Mouse (Mus musculus) left cerebral cortex, postnatal 25 days (tissue): ENCODE results near the gene Araf. TPM values are rescaled to one million over a fixed set of nuclear protein-coding genes. Genes with fewer than 3 reads are reported as not detected.
A peak's percentile ranks its signal among the peaks of the same experiment; 100 is the strongest.

ENCODE experiments used
- DNase-seq, 2 experiments: peaks; one replicate each; pipeline ENCODE4 v3.0.0; 2022; ENCODE audit warnings: low spot score in 2 of 2, mixed read lengths in 1 of 2
- intact Hi-C: fragments of 180-260 bp; cut with DNase I; formaldehyde crosslinking; loops from one replicate; pipeline ENCODE4 v1.15.1; 2025
- microRNA-seq, 2 experiments: library from miRNA; unstranded; fragments of <30 nt; microRNA quantifications; one replicate each; pipeline ENCODE4 v1.2.0; 2022
- total RNA-seq, 2 experiments: library from RNA; stranded (reverse); gene quantifications; 2 replicates each; pipeline ENCODE4 v1.2.3; 2021

Araf gene
- total RNA-seq, 2 experiments from 2014 or later = 183 to 190 TPM

GRCm38 (mm10) chrX:20847232-20847631 is 49.6 kb downstream of the Araf start:
- intact Hi-C loops = loop anchor here (5.0 kb wide), 1 partner anchor 75 kb away; the partner anchor contains the start of gene Syn1
- peak in 1 of 2 experiments; percentile 56 for DNase-seq

DNA sequence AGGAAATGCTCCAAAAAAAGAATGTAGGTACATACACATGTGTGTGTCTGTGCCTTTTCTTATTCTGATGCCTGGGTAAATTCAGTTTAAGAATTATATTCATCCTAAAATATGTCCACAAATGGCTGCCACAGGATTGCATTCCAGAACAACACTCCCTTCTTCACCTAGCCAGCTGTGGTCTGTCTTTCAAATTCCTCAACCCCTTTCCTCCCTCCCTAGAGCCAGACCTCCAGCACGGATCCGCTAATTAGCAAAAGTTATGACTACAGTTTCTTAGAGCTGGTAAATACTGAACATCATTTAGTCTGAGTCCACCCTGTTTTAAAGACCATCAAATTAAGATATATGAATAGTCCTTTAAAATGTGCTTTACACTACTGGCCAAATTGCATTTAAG is 50.2 kb downstream of the Araf start:
- intact Hi-C loops = loop anchor here (5.0 kb wide), 1 partner anchor 74 kb away; the partner anchor contains the start of gene Syn1
- no peak for DNase-seq

GRCm38 (mm10) chrX:20848256-20848984 is 50.8 kb downstream of the Araf start:
- intact Hi-C loops = loop anchor here (5.0 kb wide), 1 partner anchor 74 kb away; the partner anchor contains the start of gene Syn1
- peak; percentile 91 to 98 for DNase-seq

- no peak for DNase-seq
- intact Hi-C loops = no loop called here
These were observed 56.2 kb downstream of the Araf start for GRCm38 (mm10) chrX:20853794-20854193.

DNA sequence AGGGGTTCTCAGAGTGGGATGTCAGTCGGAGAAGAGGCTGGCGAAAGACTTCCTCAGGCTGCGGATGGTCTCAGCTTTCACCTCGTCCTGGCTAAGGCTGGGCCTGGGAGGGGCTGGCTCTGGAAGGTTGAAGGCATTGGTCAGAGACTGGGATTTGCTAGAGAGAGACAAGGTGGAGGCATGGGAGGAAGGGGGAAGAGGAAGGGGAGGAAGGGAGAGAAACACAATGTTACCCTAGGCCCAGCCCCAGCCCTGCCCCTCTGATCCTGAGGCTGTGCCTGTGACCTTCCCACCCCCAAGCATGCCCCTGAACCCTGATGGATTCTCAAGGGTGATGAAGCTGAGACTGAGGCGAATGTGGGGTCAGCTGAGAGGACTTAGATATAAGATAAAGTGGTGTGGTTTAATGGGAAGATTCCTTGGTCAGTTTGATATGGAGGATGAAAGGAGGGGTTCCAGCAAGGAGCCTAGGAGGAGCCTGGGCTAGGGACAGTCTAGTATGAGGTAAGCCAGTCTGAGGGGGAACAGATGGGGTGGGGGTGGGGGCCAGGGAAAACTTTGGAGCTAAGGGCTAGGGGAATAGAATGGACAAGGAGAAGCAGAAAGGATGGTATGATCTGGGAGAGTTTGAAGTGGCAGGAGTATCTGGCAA is 64.0 kb downstream of the Araf start:
- no peak for DNase-seq
- intact Hi-C loops = no loop called here

- intact Hi-C loops = no loop called here
- no peak for DNase-seq
These were observed 64.8 kb downstream of the Araf start for GRCm38 (mm10) chrX:20862105-20863065.

GRCm38 (mm10) chrX:20863161-20864101 is 65.8 kb downstream of the Araf start:
- intact Hi-C loops = no loop called here

DNA sequence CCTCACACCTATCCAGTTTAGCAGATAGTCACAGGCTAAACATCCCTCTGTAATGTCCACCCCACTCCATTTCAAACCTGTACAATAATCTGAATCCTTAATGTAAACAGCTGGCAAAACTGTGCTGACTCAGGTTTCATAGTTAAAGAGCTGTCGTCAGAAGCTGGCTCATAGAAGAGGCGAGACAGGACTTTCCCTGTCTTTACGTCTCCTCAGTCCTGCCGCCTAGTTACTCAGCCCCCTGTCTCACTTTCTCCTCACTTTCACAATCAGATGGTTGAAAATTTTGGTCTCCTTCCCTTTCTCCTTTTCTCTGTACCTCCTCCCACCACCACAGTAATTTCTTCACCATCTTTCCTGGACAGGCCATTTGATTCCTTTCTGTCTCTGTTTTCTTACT is 70.5 kb downstream of the Araf start:
- intact Hi-C loops = no loop called here
- DNase-seq = no peak

More at GRCm38 (mm10) chrX:20863161-20864101, 65.8 kb downstream of the Araf start:
- peak in 1 of 2 experiments; percentile 67 for DNase-seq

GRCm38 (mm10) chrX:20869203-20869602 is 71.6 kb downstream of the Araf start:
- no peak for DNase-seq
- intact Hi-C loops = no loop called here

DNA sequence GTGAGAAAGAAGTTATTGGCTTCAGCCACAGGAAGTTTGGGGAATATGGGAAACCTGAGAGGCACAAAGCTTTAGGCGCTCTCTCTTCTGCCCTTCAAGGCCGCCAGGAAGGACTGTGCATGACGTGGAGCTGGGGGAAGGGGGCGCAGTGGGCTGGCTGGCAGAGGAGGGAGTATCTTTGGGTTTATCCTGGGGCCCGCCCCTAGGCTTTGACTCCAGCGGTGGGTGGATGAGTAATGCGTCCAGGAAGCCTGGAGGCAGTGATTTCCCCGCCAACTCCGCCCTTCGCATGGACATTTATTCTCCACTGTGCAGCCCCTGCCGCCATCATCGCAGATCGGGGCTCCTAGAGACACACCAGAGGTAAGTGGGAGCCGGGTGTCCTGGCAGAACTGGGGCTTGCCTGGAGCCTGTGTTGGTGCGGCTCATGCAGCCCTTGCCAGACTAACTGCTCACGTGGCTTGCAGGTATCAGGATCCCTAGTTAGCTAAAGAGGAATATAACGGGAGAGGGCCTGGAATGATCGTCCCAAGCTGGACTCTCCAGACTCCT is 72.4 kb downstream of the Araf start, which contains the start of gene Timp1:
Timp1 (plus strand) TSS at position 205 of the 552 bp plus-strand sequence.
- intact Hi-C loops = no loop called here

GRCm38 (mm10) chrX:20872928-20873500 is 75.4 kb downstream of the Araf start:
- DNase-seq = peak in 1 of 2 experiments; percentile 72
- intact Hi-C loops = no loop called here

More for the DNA sequence above, 72.4 kb downstream of the Araf start, which contains the start of gene Timp1:
- peak in 1 of 2 experiments; percentile 54 for DNase-seq

- DNase-seq = no peak
- intact Hi-C loops = no loop called here
These were observed 77.6 kb downstream of the Araf start for GRCm38 (mm10) chrX:20875241-20875640.

DNA sequence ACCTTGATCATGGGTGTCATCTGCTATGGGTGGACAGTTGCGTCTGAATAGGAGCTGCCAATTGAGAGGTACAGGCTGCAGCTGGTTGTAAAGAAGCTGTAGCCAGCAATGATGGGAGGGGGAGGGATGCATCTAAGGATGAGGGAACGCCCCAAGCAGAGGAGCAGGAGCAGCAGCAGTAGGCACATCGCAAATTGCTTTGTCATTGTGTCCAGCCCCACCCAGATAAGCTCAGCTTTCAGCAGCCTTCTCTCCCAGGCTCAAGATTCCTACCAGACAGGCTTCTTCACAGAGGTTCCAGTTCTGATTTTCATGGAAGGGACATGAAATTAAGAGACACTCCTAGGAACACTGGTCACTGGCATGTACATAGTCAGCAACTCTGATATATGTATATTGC is 112.5 kb downstream of the Araf start:
- intact Hi-C loops = no loop called here
- DNase-seq = no peak

Small RNA genes lying within 50 kb of the gene (microRNA-seq; reads per million reads assigned to microRNA genes)
- gene Gm24824 = 0 reads per million in 2 experiments
- 6.4 to 16.1 reads per million in 2 experiments for gene Mir5617

Other genes with a start within 250 kb of the Araf start
- gene Rgn, start 248.0 kb upstream of the Araf start, total RNA-seq = under 1 TPM in 1 of 2 experiments, not detected in 1; 0.23 TPM
- gene Rbm10, start 180.3 kb upstream of the Araf start, total RNA-seq = 10 to 100 TPM; 45.5 to 48.6 TPM
- gene Ndufb11, start 180.2 kb upstream of the Araf start, total RNA-seq = 100 to 1,000 TPM; 148 to 158 TPM
- gene Uba1, start 139.5 kb upstream of the Araf start, total RNA-seq = 100 to 1,000 TPM; 338 to 343 TPM
- gene Cdk16, start 109.9 kb upstream of the Araf start, total RNA-seq = 100 to 1,000 TPM; 282 to 311 TPM
- gene Usp11, start 93.9 kb upstream of the Araf start, total RNA-seq = 100 to 1,000 TPM in 1 of 2 experiments, 10 to 100 TPM in 1; 99.6 to 110 TPM
- under 1 TPM; 0.55 to 0.60 TPM for gene Timp1, start 72.4 kb downstream of the Araf start, total RNA-seq
- gene Syn1, start 123.2 kb downstream of the Araf start, total RNA-seq = 100 to 1,000 TPM; 552 to 567 TPM
- gene Cfp, start 133.7 kb downstream of the Araf start, total RNA-seq = 10 to 100 TPM; 10.3 to 15.0 TPM
- gene Elk1, start 152.8 kb downstream of the Araf start, total RNA-seq = 10 to 100 TPM; 54.5 to 59.2 TPM
- 10 to 100 TPM; 11.9 to 13.3 TPM for gene Uxt, start 164.2 kb downstream of the Araf start, total RNA-seq